Mouse (Mus musculus): ENCODE data around the gene Evl. TPM values are rescaled to one million over a fixed set of nuclear protein-coding genes. Genes with fewer than 3 reads are reported as not detected.
"Not testable (repeated sequence)": the region's sequence is repeated elsewhere in the genome, so short reads cannot be mapped to it uniquely, and the experiment has no call there.

Gene Evl
- polyA plus RNA-seq, 1 experiment: 33.3 TPM

DNA sequence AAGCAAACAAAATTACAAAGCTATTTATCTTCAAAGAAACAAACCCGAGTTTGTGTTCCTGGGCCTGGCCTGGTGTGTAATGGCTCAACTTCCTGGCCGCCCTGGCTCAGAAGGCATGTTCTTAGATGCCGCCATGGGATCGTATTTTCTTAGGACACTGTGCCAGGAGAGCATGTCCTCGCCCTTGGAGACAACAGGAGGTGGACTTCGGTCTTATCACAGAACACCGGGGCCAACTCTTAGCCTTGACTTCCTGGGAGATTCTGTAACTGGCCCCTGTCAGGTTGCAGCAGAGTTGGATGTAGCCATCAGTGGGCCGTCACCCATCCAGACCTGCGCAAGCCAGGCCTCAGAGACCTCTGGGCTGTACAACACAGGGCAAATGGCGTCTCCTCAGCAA lies 145.1 kb downstream of the Evl start:
- DNase-seq (ENCODE audit: low read depth): no peak

DNA sequence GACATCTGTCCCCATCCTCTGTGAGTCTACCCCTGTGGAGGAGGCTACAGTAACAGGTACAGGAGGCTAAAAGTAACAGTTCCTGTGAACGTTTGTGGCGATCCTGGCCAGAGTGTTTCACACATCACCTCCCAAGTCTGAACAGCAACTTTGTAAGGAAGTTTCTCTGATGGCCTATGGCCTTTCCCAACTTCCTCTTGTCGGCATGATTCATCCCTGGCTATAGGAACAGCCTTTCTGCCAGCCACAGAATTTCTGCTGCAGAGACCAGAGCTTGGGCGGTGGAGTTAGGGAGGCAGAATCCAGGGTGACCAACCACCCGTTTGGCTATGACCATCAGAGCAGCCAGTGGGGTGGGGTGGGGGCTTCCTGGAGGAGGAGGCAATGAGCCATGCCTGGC lies 145.5 kb downstream of the Evl start:
- DNase-seq (ENCODE audit: low read depth): no peak

DNA sequence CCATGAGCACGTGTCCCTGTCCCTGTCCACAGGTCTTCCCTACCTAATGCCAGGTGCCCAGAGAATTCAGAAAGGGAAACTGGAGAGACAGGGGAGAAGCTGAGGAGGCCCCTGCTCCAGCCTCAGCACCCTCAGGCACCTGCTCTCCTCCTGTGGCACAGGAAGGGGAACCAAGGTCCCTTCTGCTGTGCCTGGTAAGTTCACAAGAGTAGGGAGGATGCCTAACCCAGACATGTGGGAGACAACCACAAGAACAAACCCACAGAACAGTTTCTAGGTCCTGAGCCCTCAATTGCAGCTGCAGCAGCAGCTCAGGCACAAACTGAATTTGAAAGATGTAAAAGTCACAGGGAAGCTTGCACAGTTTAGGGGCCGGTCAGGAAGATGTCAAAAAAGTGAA lies 146.7 kb downstream of the Evl start:
- no peak for DNase-seq (ENCODE audit: low read depth)

DNA sequence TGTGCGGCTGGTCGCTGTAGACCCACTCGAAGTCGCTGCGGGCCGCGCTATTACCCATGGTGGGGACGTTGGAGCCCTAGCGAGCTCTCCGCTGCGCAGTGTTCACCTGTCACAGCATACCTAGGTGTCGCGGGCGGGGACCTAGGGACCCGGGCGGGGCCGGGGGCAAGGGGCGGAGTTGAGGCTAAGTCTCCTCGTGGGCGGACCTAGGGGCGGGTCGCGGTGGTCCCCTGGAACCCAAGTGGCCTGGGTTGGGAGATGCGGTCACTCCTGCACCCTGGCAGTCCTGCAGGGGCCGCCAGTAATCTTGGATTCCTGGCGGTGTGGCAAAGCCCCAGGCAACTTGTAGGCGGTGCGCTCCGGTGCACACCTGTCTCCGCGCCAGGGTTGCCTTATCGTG lies 147.7 kb downstream of the Evl start, which contains the start of gene Degs2:
Gene Degs2, minus strand, starts transcription at position 131 of the 400 bp plus-strand sequence.
- DNase-seq (ENCODE audit: low read depth): no peak

DNA sequence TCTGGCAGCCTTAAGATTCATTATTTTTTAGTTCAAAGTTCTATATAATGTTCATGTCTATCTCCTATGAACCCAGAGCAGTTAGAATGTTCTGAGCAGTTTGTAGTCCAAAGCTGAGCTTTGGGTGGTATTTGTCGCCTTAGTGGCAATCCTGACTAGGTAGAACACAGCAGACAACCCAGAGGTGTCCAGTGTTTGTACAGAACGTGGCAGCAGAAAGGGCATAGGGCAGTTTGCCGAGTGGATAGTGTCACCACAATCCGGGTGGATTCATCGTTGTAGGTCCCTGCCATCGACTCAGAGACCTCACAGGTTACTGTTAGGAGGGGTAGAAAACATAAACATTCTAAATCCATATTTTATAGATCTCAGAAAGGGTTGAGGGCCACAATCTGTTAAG lies 151.0 kb downstream of the Evl start:
- DNase-seq (ENCODE audit: low read depth): no peak

DNA sequence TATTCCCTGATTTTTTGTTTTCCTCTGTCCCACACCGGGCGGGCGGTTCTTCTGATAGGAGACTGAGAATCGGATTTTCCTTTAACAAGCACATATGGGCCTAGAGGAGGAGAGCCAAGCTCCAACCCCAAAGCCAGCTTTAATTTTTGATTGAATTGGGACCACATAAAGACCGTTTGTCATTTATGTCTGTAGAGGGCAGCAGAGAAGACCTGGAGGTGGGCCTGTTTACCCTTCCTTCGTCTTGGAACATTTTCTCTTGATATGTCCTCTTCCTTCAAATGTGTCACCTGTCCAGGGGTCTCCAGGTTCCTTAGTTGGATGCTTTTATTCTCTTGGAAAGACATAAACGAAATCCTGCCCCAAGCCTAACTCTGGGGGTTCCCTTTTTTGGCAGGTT lies 151.6 kb downstream of the Evl start:
- no peak for DNase-seq (ENCODE audit: low read depth)

DNA sequence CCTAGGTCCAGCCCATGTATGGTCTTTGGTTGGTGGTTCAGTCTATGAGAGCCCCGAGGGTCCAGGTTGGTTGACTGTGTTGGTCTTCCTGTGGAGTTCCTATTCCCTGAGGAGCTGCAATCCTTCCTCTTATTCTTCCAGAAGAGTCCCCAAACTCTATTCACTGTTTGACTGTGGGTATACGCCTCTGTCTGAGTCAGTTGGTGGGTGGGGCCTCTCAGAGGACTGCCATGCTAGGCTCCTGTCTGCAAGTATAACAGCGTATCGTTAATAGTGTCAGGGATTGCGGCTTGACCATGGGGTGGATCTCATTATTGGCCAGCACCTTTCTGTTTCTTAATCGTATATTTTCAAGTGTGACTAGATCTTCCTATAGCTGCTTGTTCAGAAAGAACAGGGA lies 154.9 kb downstream of the Evl start:
- DNase-seq (ENCODE audit: low read depth): no peak

DNA sequence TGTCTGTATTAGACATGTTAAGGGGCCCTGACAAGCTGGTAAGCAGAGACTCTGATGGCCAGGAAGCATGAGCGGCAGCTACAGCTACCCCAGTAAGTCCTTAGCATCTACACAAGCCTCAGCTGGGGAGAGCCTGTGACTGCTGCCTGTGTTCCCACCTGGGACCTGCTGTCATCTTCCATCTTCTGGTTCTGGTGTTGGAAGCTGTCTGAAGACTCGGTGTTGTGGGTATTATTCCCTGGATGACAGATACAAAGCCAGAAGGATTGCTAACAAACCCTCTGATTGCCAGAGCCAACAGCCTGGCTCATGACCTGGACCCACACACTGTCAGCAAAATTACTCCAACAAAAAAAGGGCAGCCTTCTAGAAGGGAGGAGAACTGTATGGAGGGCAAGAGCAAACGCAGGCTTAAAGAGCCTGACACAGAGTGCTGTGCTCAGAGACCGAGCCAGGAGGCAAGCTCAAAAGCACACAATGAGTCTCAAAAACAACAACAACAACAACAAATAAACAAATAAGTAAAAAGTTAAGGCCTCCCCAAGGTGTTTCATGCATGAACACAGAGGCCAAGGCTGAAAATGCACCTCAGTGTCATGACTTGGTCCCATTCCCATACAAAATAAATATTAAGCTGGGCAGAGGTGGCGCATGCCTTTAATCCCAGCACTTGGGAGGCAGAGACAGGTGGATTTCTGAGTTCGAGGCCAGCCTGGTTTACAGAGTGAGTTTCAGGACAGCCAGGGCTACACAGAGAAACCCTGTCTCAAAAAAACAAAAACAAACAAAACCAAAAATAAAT lies 155.6 kb downstream of the Evl start:
- no peak for DNase-seq (ENCODE audit: low read depth)

DNA sequence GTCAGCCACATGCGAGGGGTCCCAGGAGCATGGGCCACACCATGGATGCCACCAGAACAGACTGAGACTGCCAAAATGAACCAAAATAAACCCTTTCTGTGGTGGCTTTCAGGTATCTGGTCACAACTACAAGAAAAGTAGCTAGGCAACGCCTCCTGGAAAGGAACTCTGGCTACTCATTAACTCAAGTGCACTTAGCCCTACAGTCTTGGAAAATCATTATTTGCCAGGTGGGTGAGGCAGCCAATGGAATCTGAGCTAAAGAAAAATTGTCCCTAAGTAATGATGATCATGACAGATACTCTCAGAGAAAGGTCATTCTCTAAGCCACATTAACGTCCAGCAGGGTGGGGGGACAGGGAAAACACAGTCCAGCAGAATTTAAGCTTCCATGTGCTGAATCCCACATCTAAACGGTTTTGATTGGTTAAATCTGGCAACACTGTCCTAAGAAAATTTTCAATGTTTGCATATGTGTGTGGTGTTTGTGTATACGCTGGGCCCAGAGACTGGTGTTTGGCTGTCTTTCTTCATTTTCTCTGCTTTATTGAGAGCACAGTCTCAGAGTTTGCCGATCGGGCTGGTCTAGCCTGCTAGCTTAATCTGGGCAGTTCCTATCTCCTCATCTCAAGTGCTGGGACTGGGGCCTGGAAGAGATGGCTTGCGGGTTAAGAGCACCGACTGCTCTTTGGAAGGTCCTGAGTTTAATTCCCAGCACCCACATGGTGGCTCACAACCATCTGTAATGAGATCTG lies 156.5 kb downstream of the Evl start:
- DNase-seq (ENCODE audit: low read depth): no peak

DNA sequence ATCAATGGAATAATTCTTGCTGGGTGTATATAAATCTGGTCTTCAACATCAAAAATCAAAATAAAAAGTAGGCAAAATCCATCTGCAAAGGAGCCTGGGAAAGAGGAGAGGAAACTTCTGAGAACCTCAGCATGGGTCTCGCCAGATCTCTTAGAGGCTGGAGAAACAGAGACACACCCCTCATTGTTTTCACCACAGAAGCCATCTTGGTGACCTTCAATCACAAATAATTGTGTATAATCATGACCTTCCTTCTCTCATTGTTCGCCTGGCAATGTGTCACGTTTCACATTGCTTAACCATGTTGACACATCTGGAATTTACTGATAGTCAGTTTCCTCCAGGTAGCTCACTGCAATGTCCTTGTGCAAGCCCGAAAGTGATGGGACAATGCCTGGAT lies 158.0 kb downstream of the Evl start:
- no peak for DNase-seq (ENCODE audit: low read depth)

DNA sequence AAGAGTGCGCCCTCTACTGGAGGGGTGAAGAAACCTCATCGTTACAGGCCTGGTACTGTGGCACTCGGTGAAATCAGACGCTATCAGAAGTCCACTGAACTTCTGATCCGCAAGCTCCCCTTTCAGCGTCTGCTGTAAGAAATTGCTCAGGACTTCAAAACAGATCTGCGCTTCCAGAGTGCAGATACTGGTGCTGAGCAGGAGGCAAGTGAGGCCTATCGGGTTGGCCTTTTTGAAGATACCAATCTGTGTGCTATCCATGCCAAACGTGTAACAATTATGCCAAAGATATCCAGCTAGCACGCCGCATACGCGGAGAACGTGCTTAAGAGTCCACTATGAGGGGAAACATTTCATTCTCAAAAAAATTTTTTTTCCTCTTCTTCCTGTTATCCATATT lies 159.5 kb downstream of the Evl start:
- DNase-seq (ENCODE audit: low read depth): not testable (repeated sequence)

DNA sequence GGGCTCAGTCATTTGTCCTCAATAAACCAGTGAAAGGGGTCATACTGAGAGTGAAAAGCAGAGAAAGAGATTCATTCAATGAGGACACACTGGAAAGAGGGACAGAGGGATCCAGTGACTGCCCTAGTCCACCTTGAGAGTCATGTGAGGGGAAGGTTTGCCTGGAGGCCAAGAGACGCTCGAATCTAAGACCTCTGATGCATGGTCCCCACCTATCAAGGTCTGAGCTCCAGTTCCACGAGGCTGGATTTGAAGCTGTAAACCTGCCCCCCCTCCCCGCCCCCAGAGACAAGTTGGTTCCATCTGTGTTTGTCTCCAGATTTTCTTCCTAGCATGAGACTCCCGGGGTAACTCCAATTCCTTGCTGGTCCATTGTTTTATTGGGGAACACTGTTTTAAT lies 161.3 kb downstream of the Evl start:
- DNase-seq (ENCODE audit: low read depth): no peak

DNA sequence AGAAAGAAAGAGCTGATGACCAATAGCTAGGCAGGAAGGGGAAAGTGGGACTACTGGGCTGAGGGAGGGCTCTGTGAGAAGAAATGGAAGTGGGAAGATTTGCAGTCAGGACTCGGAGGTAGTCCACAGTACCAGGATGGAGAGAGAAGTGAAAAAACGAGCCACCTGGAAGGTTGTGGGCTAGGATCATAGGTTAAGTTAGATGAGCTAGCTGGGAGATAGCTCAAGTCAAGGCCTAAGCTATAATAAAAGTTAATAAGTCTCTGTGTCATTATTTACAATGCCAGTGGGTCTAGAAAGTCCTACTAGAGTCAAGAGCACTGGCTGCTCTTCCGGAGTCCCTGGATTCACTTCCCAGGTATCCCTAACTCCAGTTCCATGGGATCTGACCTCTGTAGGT lies 164.0 kb downstream of the Evl start:
- DNase-seq (ENCODE audit: low read depth): no peak

DNA sequence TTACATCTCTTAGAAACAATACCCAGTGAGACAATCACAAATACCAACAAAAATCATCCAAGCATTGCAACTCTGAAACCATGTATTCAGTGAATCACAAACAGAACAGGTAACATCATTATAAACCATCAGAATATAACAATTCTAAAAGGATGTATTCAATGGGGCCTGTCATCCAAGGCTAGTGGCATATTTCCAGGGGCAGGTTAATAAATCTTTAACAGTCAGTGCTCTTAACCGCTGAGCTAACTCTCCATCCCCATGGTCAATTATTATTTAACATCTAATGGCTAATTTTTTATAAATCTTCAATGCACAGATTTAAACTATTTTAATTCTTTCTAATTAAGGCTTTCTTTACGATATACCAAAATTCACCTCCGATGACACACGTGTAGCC lies 167.9 kb downstream of the Evl start:
- no peak for DNase-seq (ENCODE audit: low read depth)

DNA sequence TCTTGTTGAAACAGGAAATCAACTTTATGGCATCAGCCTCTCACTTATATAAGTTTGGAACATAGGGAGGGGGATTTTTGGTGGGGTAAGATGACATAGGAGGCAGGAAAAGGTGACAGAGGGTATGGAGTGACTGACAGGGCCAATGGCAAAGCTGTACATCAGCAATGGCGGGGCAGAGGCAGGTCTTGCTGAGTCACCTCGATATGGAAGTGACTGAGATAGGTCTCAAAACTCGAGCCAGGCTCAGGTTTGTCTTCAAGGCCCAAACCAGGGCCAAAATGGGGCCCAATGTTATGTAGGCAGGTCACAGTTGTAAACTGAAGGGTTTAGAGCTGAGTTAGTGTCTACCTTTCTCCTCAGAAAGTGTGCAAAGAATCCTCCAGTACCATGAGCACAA lies 169.3 kb downstream of the Evl start:
- no peak for DNase-seq (ENCODE audit: low read depth)

DNA sequence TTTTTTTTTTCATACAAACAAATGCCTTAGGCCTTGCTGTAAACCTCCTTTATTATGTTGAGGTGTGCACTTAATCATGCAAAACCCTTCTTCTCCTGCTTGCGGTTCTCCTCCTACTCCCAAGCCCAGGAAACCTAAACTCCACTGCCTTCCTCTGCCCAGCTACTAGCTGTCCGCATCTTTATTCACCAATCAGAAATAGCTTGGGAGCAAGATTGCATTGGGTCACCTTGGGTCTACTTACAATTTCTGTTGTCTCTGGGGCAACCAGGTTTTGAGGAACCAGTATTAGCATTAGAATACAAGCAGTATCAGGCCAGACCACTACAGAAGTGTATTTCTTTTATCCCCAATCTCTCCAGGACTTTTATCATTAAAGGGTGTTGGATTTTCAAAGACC lies 179.9 kb downstream of the Evl start:
- DNase-seq (ENCODE audit: low read depth): no peak

DNA sequence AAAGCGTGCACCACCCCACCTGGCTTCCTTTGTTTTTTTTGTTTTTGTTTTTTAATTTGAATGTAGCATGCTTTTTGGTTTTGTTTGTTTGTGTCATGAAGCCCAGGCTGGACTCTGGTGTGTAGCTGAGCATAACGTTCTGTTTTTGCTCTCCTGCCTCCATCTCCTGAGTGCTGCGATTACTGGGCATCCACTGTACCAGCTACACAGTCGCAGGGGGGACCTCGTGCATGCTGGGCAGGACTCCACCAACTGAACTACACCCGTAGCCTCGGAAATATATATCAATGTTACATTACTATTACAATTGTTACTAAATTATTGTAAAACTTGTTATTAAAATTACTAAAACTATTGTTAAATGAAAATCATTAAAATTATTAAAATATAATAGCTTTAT lies 183.3 kb downstream of the Evl start:
- DNase-seq (ENCODE audit: low read depth): no peak

Other genes starting within 250 kb of the Evl start
- gene Hhipl1, start 248.4 kb upstream of the Evl start, polyA plus RNA-seq (2012; rRNA removed): 2.1 and 2.2 TPM in 2 replicates
- gene Cyp46a1, start 220.3 kb upstream of the Evl start, polyA plus RNA-seq (2012; rRNA removed): 4.6 and 4.9 TPM in 2 replicates
- 26.0 and 34.7 TPM in 2 replicates for gene Eml1, start 183.8 kb upstream of the Evl start, polyA plus RNA-seq (2012; rRNA removed)
- 10.8 and 19.7 TPM in 2 replicates for gene Degs2, start 147.6 kb downstream of the Evl start, polyA plus RNA-seq (2012; rRNA removed)
- gene Yy1, start 238.3 kb downstream of the Evl start, polyA plus RNA-seq (2012; rRNA removed): 10.4 and 16.9 TPM in 2 replicates